Mouse (Mus musculus) myocyte (in vitro differentiated cells): Measurements from ENCODE around the gene Crebrf.

Experiments used
- CEBPB ChIP-seq: IDR thresholded peaks from 2 replicates; pipeline ENCODE4 v1.6.1; 2011; ENCODE audit warnings: mild to moderate bottlenecking, moderate library complexity; ENCODE audit not compliant: poor library complexity, insufficient read depth, severe bottlenecking
- MAX ChIP-seq: IDR thresholded peaks from one replicate; pipeline ENCODE4 v1.6.1; 2011; ENCODE audit warnings: low read depth, mild to moderate bottlenecking, control low read depth
- MYOD1 ChIP-seq, 3 experiments: IDR thresholded peaks; one replicate each; pipeline ENCODE4 v1.6.1; 2011; ENCODE audit warnings: control low read depth in 2 of 3, low read depth in 2 of 3, mild to moderate bottlenecking in 2 of 3, moderate library complexity in 1 of 3; ENCODE audit not compliant: insufficient read length in 2 of 3, control insufficient read depth in 1 of 3
- POLR2A ChIP-seq: IDR thresholded peaks from one replicate; pipeline ENCODE4 v1.6.1; 2011; ENCODE audit warnings: low read depth, mild to moderate bottlenecking, control low read depth, moderate library complexity; ENCODE audit not compliant: insufficient read length
- SRF ChIP-seq: IDR thresholded peaks from one replicate; pipeline ENCODE4 v1.6.1; 2011; ENCODE audit warnings: low read depth; ENCODE audit not compliant: control insufficient read depth, insufficient read length
- TCF12 ChIP-seq: IDR thresholded peaks from one replicate; pipeline ENCODE4 v1.6.1; 2011; ENCODE audit warnings: mild to moderate bottlenecking, control low read depth; ENCODE audit not compliant: poor library complexity, insufficient read depth, severe bottlenecking

GRCm38 (mm10) chr17:26705463-26706359, 9.7 kb upstream of the Crebrf start:
- TF ChIP-seq MAX (no peak), SRF (no peak), POLR2A (no peak), MYOD1 (IDR thresholded peaks at IDR 0.05; ENCODE audit: control insufficient read depth in 1 of 3, insufficient read length in 2 of 3, low read depth in 2 of 3) (no peak), TCF12 (no peak), CEBPB (no peak)
